Mouse (Mus musculus) T-helper 2 cell (primary cell): ENCODE data around the gene Cwh43.

ENCODE experiments used
- in situ Hi-C: fragments of 300-600 bp; cut with MboI, MseI; formaldehyde crosslinking; loops from one replicate; pipeline ENCODE4 v1.15.1; 2025; ENCODE audit warnings: high pct_unique_total_duplicates

The Cwh43 gene

DNA sequence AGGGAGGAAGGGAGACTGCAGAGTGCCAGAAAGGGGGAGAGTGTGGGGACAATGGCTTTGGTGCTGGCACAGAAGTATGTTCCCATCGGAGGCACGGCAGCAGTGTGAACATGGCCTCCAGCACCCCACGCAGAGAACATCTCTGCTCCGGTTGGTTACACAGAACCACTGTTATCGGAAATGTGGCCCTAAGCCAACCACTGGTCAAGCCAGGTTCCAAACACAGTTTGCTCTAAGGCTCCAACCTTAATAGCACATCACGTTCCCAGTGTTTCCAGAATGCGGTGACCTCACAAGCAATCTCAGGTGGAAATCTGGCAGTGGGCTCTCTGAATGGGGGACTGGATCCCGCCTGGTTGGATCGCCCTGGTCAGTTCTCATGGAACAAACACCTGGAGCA, 12.8 kb upstream of the Cwh43 start:
- in situ Hi-C loops, result loop anchor here (25.0 kb wide), 1 partner anchor 406 kb away; no protein-coding TSS in a partner anchor

DNA sequence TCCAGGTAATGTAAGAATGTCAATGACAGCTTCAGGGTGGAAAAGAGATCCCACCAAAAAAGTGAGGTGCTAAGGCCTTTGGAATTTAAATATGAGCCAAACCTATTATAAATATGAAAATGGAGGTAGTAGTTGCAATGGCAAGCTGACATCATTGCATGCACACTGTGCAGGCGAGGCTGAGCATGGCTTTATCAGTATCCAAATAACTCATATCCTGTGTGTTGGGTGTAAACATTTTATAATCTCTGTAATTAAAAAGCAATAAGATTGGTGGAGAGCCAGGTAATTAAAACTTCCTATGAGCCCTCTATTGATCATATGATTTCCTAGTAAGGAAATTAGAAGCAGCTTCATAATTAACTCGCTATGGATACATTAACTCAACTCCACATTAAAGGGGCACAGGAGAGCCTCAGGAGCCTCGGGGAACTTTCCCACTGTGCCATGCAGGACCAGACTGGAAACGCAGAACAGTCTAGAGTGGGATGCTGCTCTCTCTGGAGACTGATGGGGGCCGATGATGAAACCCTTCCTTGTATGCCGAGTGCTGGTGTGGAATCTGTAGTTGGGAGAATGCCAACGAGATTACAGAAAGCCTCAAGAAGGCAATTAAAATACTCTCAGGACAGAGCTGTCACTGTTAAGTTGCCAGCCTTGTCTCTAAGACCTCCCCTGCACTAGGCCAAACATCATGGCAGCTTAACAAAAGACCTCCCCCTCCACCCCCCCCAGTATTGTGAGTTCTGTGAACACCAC, 5.9 kb upstream of the Cwh43 start:
- in situ Hi-C loops, result loop anchor here (25.0 kb wide), 1 partner anchor 413 kb away; no protein-coding TSS in a partner anchor

DNA sequence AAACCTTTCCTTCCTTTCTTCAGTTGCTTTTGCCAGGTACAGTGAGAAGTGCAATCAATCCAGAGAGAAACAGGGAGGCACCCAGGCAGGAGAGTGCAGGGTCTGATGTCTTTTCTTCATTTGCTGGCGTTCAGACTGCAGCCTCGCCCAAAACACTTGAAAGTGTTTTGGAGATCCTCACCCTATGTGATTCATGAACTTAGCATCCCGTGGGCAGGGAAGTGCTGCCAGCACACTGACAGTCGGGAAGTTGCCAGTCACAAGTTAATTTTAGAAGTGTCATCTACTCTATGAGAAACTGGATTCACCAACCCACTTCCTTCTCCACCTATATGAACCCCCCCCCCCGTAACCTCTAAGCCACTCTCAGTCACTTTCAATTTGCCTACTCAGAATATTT, 4.5 kb upstream of the Cwh43 start:
- in situ Hi-C loops, result no loop called here

DNA sequence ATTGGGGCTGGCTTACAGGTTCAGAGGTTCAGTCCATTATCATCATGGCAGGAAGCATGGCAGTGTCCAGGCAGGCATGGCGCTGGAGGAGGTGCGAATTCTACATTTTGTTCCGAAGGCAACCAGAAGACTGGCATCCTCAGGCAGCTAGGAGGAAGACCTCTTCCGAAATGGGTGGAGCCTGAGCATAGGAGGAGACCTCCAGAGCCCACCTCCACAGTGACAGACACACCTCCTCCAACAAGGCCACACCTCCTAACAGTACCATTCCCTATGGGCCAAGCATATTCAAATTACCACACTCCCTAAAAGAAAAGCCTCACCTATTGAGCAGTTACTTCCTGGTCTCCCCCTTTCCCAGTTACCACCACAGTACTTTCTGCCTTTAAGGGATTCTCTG, 3.0 kb upstream of the Cwh43 start:
- in situ Hi-C loops, result no loop called here

DNA sequence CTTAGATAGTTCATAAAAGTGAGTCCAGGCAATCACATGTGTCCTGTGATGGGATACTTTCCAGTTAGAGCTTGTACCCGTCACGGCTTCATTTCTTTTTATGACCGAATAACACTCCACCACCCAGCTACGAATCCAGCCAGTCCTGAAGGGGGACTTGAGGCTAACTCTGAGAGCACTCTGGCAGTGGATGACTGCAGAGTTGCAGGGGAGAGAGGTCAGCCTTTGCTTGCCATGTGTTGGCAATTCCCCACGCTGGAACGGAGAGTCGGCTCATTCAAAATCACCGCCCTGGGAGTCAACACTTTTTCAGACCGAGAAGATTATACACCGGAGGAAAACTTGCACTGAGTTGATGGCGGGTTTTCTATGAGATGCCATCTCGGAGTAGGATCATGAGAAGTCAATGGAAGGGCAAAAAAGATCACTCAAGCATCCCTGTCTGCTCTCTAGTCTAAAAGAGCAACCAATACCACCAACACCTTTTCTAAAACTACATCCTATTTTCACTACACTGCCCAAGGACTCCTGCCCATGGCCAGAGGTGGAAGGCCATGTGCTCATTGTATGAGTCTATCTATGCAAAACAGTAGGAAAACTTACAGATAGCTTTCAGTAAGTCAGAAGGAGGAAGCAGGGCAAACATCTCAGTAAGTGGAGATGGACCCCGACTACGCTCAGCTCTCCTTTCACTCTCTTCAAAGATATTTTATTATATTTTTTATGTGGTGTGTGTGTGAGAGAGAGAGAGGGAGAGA, 2.4 kb upstream of the Cwh43 start:
- in situ Hi-C loops, result no loop called here

GRCm38 (mm10) chr5:73404790-73405189, 1.1 kb upstream of the Cwh43 start:
- in situ Hi-C loops, result no loop called here

DNA sequence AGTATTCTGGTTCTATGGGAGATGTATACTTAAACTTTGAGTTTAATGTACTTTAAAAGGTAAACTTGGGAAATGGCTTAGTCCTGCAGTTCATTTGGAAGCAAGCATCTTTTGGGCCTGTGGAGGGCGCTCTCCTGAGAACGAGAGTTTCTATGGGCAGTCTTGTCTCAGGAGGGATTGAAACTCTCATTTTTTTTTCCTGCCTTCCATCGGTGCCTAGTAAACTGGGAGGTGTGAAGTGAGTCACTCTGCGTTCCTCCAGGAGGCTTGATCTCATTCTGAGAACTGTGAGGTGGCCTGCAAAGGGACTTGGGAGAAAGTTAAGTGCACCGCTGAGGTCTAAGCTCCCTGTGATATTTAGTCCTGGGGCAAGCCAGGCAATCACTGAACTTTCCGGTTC, 986 bp downstream of the Cwh43 start:
- in situ Hi-C loops, result no loop called here

GRCm38 (mm10) chr5:73409970-73410369, 4.1 kb downstream of the Cwh43 start:
- in situ Hi-C loops, result no loop called here

DNA sequence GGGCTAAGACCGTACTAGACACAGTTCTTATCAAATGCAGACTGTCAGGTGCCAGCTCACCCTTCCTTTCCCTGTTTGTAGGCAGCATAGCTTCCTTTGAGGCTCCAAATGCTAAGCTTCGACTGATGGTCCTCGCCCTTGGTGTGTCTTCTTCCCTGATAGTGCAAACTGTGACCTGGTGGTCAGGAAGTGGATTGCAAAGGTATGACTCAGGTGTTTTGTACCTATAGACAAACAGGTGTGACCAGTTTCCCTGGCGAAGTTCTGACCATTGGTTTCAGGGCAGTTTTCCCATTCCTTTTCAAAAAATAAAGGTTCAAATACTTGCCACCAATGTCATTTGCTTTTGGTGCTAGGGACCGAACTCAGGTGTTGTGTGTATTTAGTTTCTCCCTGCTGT, 5.9 kb downstream of the Cwh43 start:
- in situ Hi-C loops, result no loop called here

- in situ Hi-C loops, result no loop called here
Measured at GRCm38 (mm10) chr5:73414172-73414571, 8.3 kb downstream of the Cwh43 start.

GRCm38 (mm10) chr5:73419045-73419695, 13.3 kb downstream of the Cwh43 start:
- in situ Hi-C loops, result no loop called here

GRCm38 (mm10) chr5:73426824-73427223, 20.9 kb downstream of the Cwh43 start:
- in situ Hi-C loops, result no loop called here

DNA sequence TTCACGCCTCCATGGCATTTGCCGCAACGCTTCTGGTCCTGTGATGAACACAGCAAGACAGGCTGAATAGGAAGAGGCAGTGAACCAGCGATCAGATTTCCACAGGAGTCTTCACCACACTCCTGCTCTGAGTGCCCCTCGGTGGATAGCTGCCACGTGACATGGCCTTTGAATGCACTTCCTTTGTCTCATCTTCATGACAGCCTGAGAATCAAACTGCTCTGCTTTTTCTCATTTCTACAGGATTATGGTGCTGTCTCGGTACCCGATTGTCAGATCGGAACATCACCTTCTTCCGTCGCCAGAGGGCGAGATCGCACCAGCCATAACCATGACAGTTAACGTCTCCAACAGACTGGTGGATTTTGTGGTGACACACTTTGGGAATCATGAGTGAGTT, 25.7 kb downstream of the Cwh43 start:
- in situ Hi-C loops, result loop anchor here (5.0 kb wide), 1 partner anchor 196 kb away; no protein-coding TSS in a partner anchor

DNA sequence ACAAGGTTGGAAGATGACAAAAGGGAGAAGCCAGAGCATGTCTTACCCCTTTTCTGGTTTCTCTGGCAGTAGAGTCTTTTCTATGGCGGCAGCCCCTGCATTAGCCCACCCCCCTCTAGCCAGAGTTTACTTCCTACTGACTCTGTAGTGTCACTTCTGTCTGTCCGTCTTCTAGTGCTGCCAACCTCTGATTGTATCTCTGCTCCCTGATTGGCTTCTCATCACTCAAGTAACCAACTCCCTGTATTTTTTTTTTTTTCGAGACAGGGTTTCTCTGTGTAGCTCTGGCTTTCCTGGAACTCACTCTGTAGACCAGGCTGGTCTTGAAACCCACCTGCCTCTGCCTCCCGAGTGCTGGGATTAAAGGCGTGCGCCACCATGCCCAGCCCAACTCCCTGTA, 26.9 kb downstream of the Cwh43 start:
- in situ Hi-C loops, result loop anchor here (5.0 kb wide), 1 partner anchor 194 kb away; no protein-coding TSS in a partner anchor

DNA sequence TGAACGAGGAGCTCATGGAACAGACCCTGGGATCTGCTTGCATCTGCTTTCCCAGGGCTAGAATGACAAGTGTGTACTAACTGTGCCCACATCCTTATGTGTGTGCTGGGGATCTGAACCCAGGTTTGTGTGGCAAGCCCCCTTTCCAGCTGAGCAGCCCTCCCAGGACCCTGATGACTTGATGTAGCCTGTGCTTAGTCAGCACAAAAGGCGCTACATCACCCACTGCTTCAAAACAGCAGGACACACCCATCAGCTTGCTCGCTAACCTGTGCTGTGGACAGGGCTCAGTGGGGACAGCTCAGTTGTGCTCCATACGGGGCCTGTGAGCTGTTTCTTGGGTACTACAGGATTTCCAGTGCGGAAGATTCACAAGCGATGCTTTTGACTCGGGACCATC, 28.9 kb downstream of the Cwh43 start:
- in situ Hi-C loops, result loop anchor here (5.0 kb wide), 2 partner anchors 193 to 298 kb away; no protein-coding TSS in a partner anchor

DNA sequence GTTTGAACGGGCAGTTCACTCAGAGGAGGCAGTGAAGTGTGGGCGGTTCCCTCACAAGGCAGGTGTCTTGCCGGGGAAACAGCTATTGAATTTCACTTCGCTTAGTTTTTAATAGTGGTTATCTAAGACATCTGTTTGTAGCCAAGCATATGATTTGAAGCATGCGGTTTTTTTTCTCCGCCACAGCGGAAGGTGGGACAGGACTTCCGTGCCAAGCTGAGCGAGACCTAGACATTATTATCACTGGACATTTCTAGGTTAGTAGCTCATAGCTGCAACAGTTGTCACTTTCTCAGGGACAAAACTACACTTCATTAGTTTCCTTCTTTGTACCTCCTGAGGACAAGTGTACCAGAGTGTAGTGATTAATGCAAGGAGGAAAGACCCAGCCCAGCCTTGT, 36.3 kb downstream of the Cwh43 start:
- in situ Hi-C loops, result no loop called here

- in situ Hi-C loops, result no loop called here
Measured at GRCm38 (mm10) chr5:73450276-73450675, 44.4 kb downstream of the Cwh43 start.

GRCm38 (mm10) chr5:73454502-73455306, 48.8 kb downstream of the Cwh43 start:
- in situ Hi-C loops, result no loop called here

- in situ Hi-C loops, result no loop called here
Measured at GRCm38 (mm10) chr5:73455307-73455687, 49.4 kb downstream of the Cwh43 start.

- in situ Hi-C loops, result no loop called here
Measured at GRCm38 (mm10) chr5:73468462-73469433, 62.9 kb downstream of the Cwh43 start.
